Mouse (Mus musculus) liver, embryonic 18 days (tissue): ENCODE data around the gene Krtap19-9b. TPM values are rescaled to one million over a fixed set of nuclear protein-coding genes. Genes with fewer than 3 reads are reported as not detected.

Source experiments
- polyA plus RNA-seq: library from polyadenylated mRNA; depleted of rRNA; stranded (reverse); fragments of >200 nt; gene quantifications from 2 replicates; pipeline ENCODE4 v1.2.3, GENCODE M21; 2012; rRNA removed

Krtap19-9b gene
- not detected in 2 replicates for polyA plus RNA-seq

GRCm38 (mm10) chr16:88932165-88932564, at the start of gene Krtap19-9b:
Krtap19-9b (minus strand) TSS chr16:88932265.

GRCm38 (mm10) chr16:88962773-88963172, 30.7 kb upstream of the Krtap19-9b start, which contains the start of gene Krtap16-3:
Krtap16-3 (minus strand) TSS chr16:88962873.

GRCm38 (mm10) chr16:88896357-88896756, 35.7 kb downstream of the Krtap19-9b start, which contains the start of gene Krtap19-5:
Krtap19-5 (minus strand) TSS chr16:88896457.

GRCm38 (mm10) chr16:88884989-88885388, 47.1 kb downstream of the Krtap19-9b start, which contains the start of gene Krtap19-4:
Krtap19-4 (minus strand) TSS chr16:88885089.

Other genes starting within 250 kb of the Krtap19-9b start
- not detected in 2 replicates for gene 2310061N02Rik, start 224.3 kb downstream of the Krtap19-9b start, polyA plus RNA-seq
- gene Krtap13-1, start 203.4 kb downstream of the Krtap19-9b start, polyA plus RNA-seq: not detected in 2 replicates
- gene Krtap13, start 180.6 kb downstream of the Krtap19-9b start, polyA plus RNA-seq: not detected in 2 replicates
- not detected in 2 replicates for gene 2310034C09Rik, start 173.4 kb downstream of the Krtap19-9b start, polyA plus RNA-seq
- not detected in 2 replicates for gene 2310057N15Rik, start 158.1 kb downstream of the Krtap19-9b start, polyA plus RNA-seq
- not detected in 2 replicates for gene Gm5965, start 154.4 kb downstream of the Krtap19-9b start, polyA plus RNA-seq
- not detected in 2 replicates for gene Gm20741, start 120.0 kb downstream of the Krtap19-9b start, polyA plus RNA-seq
- not detected in 2 replicates for gene Krtap15, start 112.0 kb downstream of the Krtap19-9b start, polyA plus RNA-seq
- gene Krtap14, start 106.1 kb downstream of the Krtap19-9b start, polyA plus RNA-seq: not detected in 2 replicates
- gene Krtap19-1, start 62.9 kb downstream of the Krtap19-9b start, polyA plus RNA-seq: not detected in 2 replicates
- not detected in 2 replicates for gene Krtap19-2, start 58.0 kb downstream of the Krtap19-9b start, polyA plus RNA-seq
- not detected in 2 replicates for gene Krtap19-3, start 54.2 kb downstream of the Krtap19-9b start, polyA plus RNA-seq
- not detected in 2 replicates for gene Krtap19-4, start 47.2 kb downstream of the Krtap19-9b start, polyA plus RNA-seq
- gene Krtap19-5, start 35.8 kb downstream of the Krtap19-9b start, polyA plus RNA-seq: not detected in 2 replicates
- gene Krtap16-3, start 30.6 kb upstream of the Krtap19-9b start, polyA plus RNA-seq: not detected in 2 replicates
- not detected in 2 replicates for gene Krtap22-2, start 78.5 kb upstream of the Krtap19-9b start, polyA plus RNA-seq
- gene Gm10229, start 83.0 kb upstream of the Krtap19-9b start, polyA plus RNA-seq: not detected in 2 replicates
- not detected in 2 replicates for gene Krtap6-1, start 99.4 kb upstream of the Krtap19-9b start, polyA plus RNA-seq
- gene Gm10228, start 109.2 kb upstream of the Krtap19-9b start, polyA plus RNA-seq: not detected in 2 replicates
- gene Krtap6-5, start 115.6 kb upstream of the Krtap19-9b start, polyA plus RNA-seq: not detected in 2 replicates
- gene 1110025L11Rik, start 131.7 kb upstream of the Krtap19-9b start, polyA plus RNA-seq: not detected in 2 replicates
- gene Krtap6-3, start 151.8 kb upstream of the Krtap19-9b start, polyA plus RNA-seq: not detected in 2 replicates
- not detected in 2 replicates for gene Gm6358, start 208.6 kb upstream of the Krtap19-9b start, polyA plus RNA-seq
- gene Gm10061, start 218.8 kb upstream of the Krtap19-9b start, polyA plus RNA-seq: not detected in 2 replicates
- not detected in 2 replicates for gene Gm9789, start 225.7 kb upstream of the Krtap19-9b start, polyA plus RNA-seq
- gene Gm7735, start 237.2 kb upstream of the Krtap19-9b start, polyA plus RNA-seq: not detected in 2 replicates
- gene 1110057P08Rik, start 242.5 kb upstream of the Krtap19-9b start, polyA plus RNA-seq: not detected in 2 replicates